Mouse (Mus musculus): ENCODE data around the gene Myt1l. TPM values are rescaled to one million over a fixed set of nuclear protein-coding genes. Genes with fewer than 3 reads are reported as not detected.

The Myt1l gene
- polyA plus RNA-seq, 2 experiments from 2014 or later: 0.20 TPM; not detected in 1

- no peak for ATAC-seq
These were observed 129.7 kb downstream of the Myt1l start for GRCm38 (mm10) chr12:29657870-29658269.

- ATAC-seq: no peak
These were observed 143.8 kb downstream of the Myt1l start for GRCm38 (mm10) chr12:29671984-29672383.

GRCm38 (mm10) chr12:29675594-29676362 is 147.6 kb downstream of the Myt1l start:
- ATAC-seq: no peak

- ATAC-seq: no peak
These were observed 154.2 kb downstream of the Myt1l start for GRCm38 (mm10) chr12:29682384-29682783.

GRCm38 (mm10) chr12:29682946-29683345 is 154.8 kb downstream of the Myt1l start:
- ATAC-seq: no peak

DNA sequence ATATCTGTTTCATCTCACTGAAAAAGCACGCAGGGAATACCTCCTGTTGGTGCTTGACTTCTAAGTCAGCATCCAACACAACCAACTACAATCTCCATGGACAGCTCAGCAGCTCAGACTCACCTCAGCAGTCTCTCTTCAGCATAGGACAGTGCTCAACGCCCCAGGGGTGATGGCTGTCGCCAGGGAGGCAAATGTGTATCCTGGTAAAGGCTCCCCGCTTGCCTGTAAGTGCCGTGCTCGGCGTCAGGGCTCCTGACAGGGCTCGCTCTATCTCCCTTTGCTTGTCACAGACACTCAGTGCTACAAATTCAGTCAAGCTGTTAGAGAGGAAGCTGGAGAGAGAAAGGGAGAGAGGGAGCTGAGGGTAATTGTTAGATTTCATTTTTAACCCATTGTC is 158.1 kb downstream of the Myt1l start:
- ATAC-seq: no peak

- no peak for ATAC-seq
These were observed 163.4 kb downstream of the Myt1l start for GRCm38 (mm10) chr12:29691566-29691965.

GRCm38 (mm10) chr12:29695194-29695593 is 167.0 kb downstream of the Myt1l start:
- ATAC-seq: no peak

DNA sequence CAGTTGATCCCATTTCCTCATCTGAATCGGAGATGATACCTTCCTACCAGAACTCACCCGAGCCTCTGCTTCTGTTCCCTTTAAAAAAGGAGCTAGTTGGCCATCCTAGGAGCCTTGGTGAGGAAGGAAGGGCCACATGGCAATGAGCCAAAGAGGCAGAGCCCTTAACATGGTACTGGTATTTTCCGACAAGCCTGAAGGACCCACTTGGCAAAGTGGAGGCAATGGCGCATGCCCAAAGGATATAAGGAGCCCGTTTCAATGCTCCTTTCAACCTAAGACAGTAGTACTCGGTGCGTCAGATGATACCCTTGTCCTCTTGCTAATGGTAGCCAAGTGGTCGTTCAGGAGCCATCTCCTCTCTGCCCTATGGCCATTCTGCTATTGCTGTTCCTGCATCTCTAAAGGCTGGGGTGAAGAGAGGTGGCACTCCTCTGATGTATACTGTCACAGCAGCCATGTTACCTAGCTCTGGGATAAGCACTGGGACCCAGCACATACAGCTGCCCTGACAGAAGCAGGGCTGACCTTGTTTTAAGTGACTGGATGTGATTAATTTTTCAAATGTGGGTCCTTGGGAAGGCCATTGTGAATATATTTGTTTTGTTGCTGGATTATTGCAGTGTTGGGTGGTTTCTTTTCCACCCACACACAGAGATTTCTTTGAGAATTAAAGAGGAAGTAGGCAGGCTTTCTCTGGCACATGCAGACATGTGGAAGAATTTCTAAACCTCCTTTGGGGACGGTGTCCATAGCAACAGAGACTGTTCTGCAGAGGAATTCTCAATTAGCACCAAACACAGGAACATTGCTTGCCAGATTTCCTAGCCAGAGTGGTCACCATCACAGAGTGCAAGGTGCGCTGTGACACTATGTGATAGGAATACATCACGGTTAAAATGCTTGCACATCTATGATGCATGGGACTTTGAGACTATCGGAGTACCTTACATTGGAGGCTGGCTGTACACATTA is 169.6 kb downstream of the Myt1l start:
- ATAC-seq: no peak

GRCm38 (mm10) chr12:29698541-29698940 is 170.4 kb downstream of the Myt1l start:
- no peak for ATAC-seq

GRCm38 (mm10) chr12:29698976-29699375 is 170.8 kb downstream of the Myt1l start:
- no peak for ATAC-seq

- ATAC-seq: no peak
These were observed 171.2 kb downstream of the Myt1l start for GRCm38 (mm10) chr12:29699386-29699785.

- no peak for ATAC-seq
These were observed 171.8 kb downstream of the Myt1l start for GRCm38 (mm10) chr12:29700026-29700425.

DNA sequence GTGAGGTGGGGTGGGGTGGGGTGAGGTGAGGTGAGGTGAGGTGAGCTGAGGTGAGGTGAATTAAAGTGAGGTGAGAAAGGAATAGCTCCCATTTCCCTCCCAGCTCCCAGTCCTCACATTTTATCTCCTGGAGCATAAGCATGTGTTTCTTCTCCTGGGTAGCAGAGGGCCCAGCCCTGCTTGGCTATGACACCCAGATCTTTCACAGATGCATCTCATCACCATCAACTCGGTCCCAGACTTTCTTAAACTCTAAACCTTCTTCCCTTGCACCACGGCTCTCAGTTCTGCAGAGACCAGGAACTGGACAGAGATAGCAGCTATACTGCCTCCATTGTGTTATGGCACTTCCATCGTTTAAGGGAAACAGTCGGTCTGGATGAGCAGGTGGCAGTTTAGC is 172.9 kb downstream of the Myt1l start:
- ATAC-seq: no peak

DNA sequence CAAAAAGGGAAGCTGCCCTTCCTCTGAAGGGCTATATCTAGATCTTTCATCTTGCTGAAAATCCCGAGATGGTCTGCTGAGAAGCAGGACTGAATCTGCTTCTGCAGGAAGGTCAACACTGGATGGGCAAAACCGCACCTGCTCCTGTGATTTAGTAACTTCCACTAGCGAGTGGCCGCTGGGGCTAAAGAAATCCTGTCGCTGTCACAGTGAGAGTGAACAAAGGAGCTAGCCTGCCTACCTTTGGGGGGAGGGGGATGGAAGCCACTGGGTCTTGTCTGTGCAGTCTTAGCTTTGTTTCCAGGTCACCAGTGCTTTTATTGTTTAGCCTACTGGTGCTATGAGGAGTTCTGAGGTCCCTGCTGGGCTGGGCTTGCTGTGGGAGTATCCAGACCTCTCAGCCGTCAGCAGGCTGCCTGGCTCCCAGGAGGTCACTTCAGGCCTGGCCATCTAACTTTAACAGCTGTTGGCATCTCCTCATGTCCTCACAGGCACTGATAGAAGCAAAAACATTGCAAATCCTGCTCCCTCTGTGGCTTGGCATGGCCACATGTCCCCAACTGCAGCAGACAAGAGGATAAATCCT is 173.6 kb downstream of the Myt1l start:
- no peak for ATAC-seq

DNA sequence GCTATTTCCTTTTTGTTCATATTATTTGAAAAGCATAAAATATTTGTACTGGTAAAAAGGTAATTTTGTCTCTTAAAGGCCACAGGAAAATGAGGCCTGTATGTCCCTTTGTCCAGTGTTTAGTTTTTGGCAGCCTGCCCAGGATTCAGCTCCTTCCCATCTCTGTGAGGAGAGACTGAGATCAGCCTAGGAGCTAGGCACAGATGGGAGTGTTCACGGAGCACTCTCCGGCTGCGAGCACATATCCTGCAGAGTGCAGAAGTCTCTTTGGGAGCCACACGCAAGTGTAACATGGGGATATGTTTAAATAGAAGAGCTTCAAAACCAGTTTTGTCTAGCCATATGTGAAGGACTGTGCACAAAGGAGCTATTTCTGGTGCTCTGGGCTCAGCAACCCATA is 174.4 kb downstream of the Myt1l start:
- no peak for ATAC-seq

DNA sequence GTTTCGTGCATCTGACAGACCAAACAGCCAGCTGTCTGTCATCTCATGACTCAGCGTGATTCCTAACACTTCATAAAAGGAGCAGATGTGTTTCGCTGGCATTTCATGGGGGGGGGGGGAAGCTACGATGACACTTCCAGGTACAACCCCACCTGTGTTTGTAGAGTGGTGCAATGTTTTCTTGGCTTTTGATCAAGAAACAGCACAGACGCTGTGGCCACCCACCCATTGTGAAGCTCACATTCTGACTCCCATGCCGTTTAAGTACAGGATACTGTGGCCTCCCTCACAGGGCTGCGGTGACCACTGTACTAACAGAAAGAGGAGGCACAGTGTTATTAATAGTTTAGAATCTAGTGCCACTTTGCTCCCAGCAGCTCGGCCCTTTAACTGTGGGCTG is 175.4 kb downstream of the Myt1l start:
- ATAC-seq: no peak

DNA sequence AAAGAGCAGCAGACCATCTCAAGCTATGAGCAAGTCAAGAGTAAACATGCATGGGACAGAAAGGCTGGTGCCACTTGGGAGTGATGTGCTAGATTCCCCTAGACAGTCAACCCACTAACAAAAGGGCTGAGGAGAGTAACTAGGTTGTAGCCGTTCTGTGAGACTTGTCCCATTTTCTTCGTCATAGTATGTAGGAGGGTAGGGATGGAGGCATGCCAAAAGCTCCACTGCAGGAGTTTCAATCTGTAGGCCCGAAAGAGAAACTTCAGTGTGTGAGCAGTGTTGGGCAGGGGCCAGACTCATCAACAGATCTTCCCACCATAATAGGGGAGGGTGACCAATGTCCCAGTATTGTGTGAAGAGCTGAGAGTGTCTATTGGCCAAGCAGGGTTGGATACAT is 178.9 kb downstream of the Myt1l start:
- ATAC-seq: no peak

GRCm38 (mm10) chr12:29708166-29708565 is 180.0 kb downstream of the Myt1l start:
- no peak for ATAC-seq

- ATAC-seq: no peak
These were observed 184.9 kb downstream of the Myt1l start for GRCm38 (mm10) chr12:29712795-29713721.

GRCm38 (mm10) chr12:29723722-29724338 is 195.6 kb downstream of the Myt1l start:
- no peak for ATAC-seq

GRCm38 (mm10) chr12:29728294-29728693 is 200.1 kb downstream of the Myt1l start:
- ATAC-seq: no peak

Measured in CD4-positive, CD25-positive, alpha-beta regulatory T cell, adult 4 months (primary cell).